Mouse (Mus musculus) heart, adult 8-10 months (tissue): ENCODE measurements around the gene March6. TPM values are rescaled to one million over a fixed set of nuclear protein-coding genes. Genes with fewer than 3 reads are reported as not detected.

Source experiments
- DNase-seq: peaks from one replicate; pipeline ENCODE4 v3.0.0; 2022; ENCODE audit warnings: low spot score
- total RNA-seq, 4 experiments: library from RNA; stranded (reverse); gene quantifications; 2 replicates each; pipeline ENCODE4 v1.2.4; 2022

The March6 gene
- total RNA-seq, 4 experiments from 2014 or later = 112 to 123 (median 116) TPM

DNA sequence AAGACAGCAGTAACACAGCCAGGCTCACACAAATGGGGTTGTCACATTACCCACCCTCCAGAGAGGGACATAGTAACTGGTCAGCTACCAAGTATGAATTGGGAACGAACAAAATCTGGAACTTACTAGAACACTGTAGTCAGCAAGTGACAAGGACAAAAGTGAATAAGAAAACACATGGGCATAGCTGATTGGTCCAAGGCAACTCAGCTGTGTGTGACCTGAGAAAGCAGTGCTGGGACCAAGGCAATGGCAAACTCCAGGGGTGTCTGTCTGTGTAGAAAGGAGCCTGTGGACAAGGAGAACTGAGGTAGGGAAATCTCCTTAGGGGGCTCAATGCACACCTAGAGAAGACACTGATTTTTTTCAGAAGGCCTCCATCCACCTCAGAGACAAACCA lies 19.1 kb downstream of the March6 start:
- no peak for DNase-seq

DNA sequence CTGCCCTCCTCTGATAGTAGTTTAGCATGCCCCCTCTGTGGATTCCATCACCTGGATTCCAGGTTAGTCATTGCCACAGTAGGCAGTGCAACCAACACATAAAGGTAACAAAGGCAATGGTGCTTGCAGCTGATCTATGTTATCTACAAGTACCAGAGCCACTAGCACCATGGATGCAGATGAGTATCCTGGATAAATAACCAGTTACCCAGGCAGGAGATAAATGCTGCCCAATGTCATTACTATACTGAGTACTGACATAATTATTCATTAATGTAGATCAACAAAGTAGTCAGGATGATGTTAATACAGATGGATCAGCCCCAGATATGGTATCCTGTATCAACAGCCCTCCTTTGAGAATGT lies 19.5 kb downstream of the March6 start:
- no peak for DNase-seq

DNA sequence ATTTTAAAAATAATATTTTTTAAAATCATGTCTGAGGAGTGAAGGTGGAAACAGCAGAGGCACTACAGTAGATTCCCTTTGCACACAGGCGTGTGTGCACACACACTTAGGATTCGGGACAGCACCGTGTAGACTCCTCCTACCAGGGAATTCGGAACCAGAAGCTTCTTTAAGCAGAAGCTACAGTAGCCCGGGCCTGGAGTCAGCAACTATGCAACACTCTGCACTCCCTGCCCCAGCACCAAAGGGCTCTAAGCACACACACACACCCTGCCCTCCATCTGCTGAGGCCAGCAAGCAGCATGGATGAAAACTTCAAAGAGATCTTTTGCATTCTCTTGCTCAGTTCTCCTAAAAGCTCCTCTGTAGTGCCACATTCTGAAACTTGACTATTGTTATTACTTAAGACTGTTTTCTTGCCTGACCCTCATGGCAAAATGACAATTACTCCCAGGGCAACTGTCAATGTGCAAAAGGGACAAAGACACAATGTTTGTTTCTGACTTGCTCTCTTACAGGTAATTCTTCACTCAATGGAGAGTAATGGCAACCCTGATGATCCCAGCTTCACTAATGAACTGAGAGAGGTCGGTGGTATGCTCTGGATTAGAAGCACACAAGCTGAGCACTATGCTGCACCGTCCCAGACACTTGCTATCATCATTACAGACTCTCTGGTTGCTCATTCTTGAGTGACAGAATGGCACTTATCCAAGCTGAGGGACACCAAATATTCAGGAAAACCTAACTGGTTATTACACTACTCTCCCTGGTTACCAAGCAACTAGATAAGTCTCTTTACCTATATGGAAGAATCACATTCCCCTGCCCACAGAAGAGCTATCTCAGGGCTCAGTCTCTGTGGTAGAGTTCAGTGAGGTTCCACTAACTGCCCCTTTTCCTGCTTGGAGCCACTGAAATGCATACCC lies 20.1 kb downstream of the March6 start:
- no peak for DNase-seq

GRCm38 (mm10) chr15:31505082-31505481 lies 25.8 kb downstream of the March6 start:
- no peak for DNase-seq

DNA sequence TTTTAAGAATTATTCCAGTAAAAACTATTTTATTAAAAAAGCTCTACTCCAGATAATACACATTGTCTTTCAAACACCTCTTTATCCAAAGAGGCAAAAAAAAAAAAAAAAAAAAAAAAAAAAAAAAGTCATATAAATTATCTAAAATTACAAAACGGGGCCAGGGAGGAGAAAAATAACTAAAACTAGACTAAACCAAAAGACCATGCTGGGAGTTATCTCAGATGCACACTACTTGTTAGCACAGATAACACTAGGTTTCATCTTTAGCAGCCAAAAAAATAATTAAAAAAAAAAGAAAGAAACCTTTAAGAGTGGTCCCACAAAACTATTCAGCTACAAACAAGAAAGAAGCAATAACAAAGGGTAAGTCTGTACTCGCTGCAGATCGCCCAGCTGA lies 27.4 kb downstream of the March6 start:
- DNase-seq = no peak

GRCm38 (mm10) chr15:31502996-31503395 lies 27.9 kb downstream of the March6 start:
- DNase-seq = no peak

GRCm38 (mm10) chr15:31502313-31502712 lies 28.5 kb downstream of the March6 start:
- DNase-seq = no peak

GRCm38 (mm10) chr15:31494803-31495202 lies 36.0 kb downstream of the March6 start:
- DNase-seq = no peak

- no peak for DNase-seq
These were observed 36.5 kb downstream of the March6 start for GRCm38 (mm10) chr15:31494310-31494709.

GRCm38 (mm10) chr15:31487407-31487806 lies 43.4 kb downstream of the March6 start:
- no peak for DNase-seq

DNA sequence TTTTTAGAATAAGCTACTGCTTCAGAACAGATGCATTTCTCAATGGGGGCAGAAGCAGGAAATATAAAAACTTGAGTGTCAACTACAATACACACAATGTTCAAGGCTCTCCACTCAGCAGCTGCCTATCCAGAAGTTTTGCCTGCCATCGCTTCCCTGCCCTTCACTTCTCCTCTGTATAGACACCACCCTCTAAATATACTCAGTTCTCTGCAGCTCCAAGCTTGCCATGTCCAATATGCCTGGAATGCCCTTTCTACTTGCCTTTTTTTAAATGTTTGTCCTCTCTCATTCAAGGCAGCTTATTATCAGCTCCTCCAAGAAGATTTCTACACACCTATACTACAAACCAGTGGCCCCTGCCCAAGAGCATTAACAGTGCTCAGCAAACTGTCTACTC lies 54.2 kb downstream of the March6 start:
- peak; percentile 19 for DNase-seq

- DNase-seq = no peak
These were observed 57.9 kb downstream of the March6 start for GRCm38 (mm10) chr15:31472645-31473574.

GRCm38 (mm10) chr15:31471529-31471928 lies 59.3 kb downstream of the March6 start:
- DNase-seq = no peak

- DNase-seq = no peak
These were observed 61.4 kb downstream of the March6 start for GRCm38 (mm10) chr15:31469497-31469896.

DNA sequence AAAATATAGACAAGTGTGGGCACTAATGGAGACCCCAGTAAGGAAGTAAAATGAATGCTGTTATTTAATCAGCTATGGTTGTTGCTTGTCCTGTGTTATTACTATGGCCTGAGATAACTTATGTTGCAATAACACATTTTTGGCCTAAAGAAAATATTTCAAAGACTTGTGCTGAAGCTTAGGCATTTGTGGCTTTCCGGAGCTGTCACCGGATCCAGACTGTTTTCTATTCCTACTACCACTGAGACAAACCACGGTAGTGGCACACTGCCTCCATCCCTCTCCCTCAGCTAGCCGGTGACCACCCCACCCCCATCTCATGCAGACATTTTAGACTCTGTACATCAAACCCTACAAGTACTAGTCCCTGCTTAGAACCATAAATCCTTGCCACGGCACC lies 62.0 kb downstream of the March6 start:
- DNase-seq = no peak

DNA sequence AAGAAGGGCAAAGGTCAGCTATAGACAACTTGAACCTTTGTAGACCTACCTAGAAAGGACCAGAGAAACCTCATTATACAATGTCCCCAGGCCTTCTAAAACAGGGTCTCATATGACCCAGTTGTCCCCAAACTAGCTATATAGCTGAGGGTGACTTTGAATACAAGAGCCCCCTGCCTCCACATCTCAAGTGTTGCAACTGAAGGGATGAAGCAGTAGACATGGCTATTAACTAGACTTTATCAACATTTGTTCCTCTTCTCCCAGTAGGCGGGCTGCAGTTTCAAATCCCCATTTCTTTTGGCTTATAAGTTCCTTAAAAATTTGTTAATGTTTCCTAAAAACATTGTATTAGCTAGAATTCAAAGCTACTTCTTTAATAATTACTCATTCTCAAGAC lies 64.1 kb downstream of the March6 start:
- DNase-seq = no peak

- DNase-seq = no peak
These were observed 64.6 kb downstream of the March6 start for GRCm38 (mm10) chr15:31466295-31466694.

DNA sequence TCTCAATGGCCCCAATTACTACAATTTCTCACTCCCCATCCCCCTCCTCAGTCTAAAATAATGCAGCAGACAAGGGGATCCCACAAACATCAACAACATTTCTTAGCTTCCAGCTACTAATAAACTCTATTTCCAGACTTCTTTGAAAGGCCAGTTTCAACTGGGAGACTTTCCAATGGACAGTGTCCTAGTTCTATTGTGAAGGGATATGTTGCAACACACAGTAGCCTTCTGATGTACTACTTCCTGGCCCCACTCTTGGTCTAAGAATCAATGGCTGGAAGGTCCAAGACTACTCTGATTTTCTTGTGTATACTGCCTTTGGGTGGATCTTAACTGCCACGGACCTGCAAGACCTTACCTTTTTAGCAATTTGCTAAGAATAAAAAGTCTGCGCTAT lies 65.0 kb downstream of the March6 start:
- no peak for DNase-seq

GRCm38 (mm10) chr15:31460571-31460970 lies 70.3 kb downstream of the March6 start:
- DNase-seq = no peak

DNA sequence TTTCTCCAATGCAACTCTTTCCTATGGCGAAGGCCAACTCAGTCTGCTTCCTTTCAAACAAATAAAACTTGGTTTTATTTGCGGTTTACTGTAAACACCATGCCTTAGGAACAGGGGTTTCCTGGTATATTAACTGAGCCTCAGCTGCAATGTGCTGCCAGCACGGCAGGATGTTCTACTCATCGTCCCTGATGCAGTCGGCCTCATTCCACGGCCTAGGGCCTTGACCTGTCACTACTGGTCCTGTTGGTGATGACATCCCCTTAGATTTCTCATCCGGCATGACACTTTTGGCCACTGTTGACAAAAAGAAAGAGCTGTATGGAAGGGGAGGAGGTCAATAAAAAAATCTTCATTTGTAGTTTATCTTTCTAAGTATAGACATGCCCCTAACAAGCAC lies 72.8 kb downstream of the March6 start:
- no peak for DNase-seq

GRCm38 (mm10) chr15:31456381-31456780 lies 74.5 kb downstream of the March6 start:
- DNase-seq = no peak

GRCm38 (mm10) chr15:31454861-31455295 lies 76.0 kb downstream of the March6 start:
- DNase-seq = no peak
